32 mouse cellular contexts compared by ENCODE assay signal in genomic region chr5:147267434-147267833, GRCm38 (mm10). TPM values are rescaled to one million over a fixed set of nuclear protein-coding genes. Genes with fewer than 3 reads are reported as not detected.
"Had no signal": no experiment of that assay in that cellular context is flagged by ENCODE, and none has a peak within 500 bp of the region (broad histone marks: within the 10 kb centered on the region; RNA-seq: fewer than 3 reads in every experiment).

No protein-coding gene starts in this region.

- H3K9me3 ChIP-seq: kidney, embryonic 15.5 days; limb, embryonic 10.5 days; limb, embryonic 13.5 days; liver, embryonic 12.5 days; liver, embryonic 15.5 days; lung, embryonic 15.5 days; midbrain, embryonic 13.5 days had no signal

- H3K4me1 ChIP-seq: liver, embryonic 12.5 days; liver, embryonic 15.5 days had no signal

- DNase-seq: kidney, adult 11 months; kidney, adult 8-10 months; kidney, postnatal 10 days; kidney, postnatal 36 days; liver; lung, adult 18-20 months; lung, postnatal 14 days; lung, postnatal 4 days; right cerebral cortex, adult 18-20 months; right cerebral cortex, postnatal 14 days; right cerebral cortex, postnatal 4 days; thymus, adult 2 months; thymus, postnatal 14 days; thymus, postnatal 4 days had no signal

- H3K36me3 ChIP-seq: kidney, embryonic 15.5 days; limb, embryonic 10.5 days; limb, embryonic 13.5 days; liver, embryonic 12.5 days; liver, embryonic 15.5 days; lung, embryonic 15.5 days; midbrain, embryonic 13.5 days had no signal

- H3K4me2 ChIP-seq: kidney, embryonic 15.5 days; limb, embryonic 13.5 days; liver, embryonic 12.5 days; liver, embryonic 15.5 days; lung, embryonic 15.5 days; midbrain, embryonic 13.5 days had no signal

- ATAC-seq: liver, embryonic 12.5 days; midbrain, embryonic 13.5 days; midbrain, embryonic 16.5 days had no signal

- H3K4me3 ChIP-seq: kidney, embryonic 15.5 days; limb, embryonic 10.5 days; limb, embryonic 13.5 days; liver, embryonic 12.5 days; liver, embryonic 15.5 days; lung, embryonic 15.5 days; midbrain, embryonic 13.5 days; myocyte had no signal

- H3K9ac ChIP-seq: kidney, embryonic 15.5 days; limb, embryonic 13.5 days; liver, embryonic 12.5 days; liver, embryonic 15.5 days; lung, embryonic 15.5 days; midbrain, embryonic 13.5 days had no signal

- H3K27ac ChIP-seq: kidney, embryonic 15.5 days; limb, embryonic 10.5 days; limb, embryonic 13.5 days; liver, embryonic 12.5 days; liver, embryonic 15.5 days; lung, embryonic 15.5 days; midbrain, embryonic 13.5 days had no signal

RNA-seq across cellular contexts. Expression of gene Pdx1, which starts 2.3 kb away (rescaled TPM):
- total RNA-seq: layer of hippocampus, postnatal 14 days; left cerebral cortex, adult 18-20 months; left cerebral cortex, postnatal 25 days; megakaryocyte progenitor cell, adult 5-6 weeks; megakaryocyte-erythroid progenitor cell, adult 5-6 weeks; monocyte, adult 5-6 weeks had no signal
- polyA plus RNA-seq: kidney, embryonic 15.5 days; limb, embryonic 10.5 days; limb, embryonic 13.5 days; liver, embryonic 15.5 days; lung, embryonic 15.5 days; midbrain, embryonic 13.5 days; midbrain, embryonic 16.5 days; myocyte; neural tube, embryonic 11.5 days; neural tube, embryonic 14.5 days; thymus, adult 2 months had no signal

RNA-seq across cellular contexts. Expression of gene Cdx2, which starts 39.6 kb away (rescaled TPM):
- total RNA-seq: layer of hippocampus, postnatal 14 days; left cerebral cortex, adult 18-20 months; left cerebral cortex, postnatal 25 days; megakaryocyte progenitor cell, adult 5-6 weeks; megakaryocyte-erythroid progenitor cell, adult 5-6 weeks; monocyte, adult 5-6 weeks had no signal
- polyA plus RNA-seq: kidney, embryonic 15.5 days; liver, embryonic 12.5 days; liver, embryonic 15.5 days; lung, embryonic 15.5 days; midbrain, embryonic 13.5 days; midbrain, embryonic 16.5 days; myocyte; neural tube, embryonic 11.5 days; neural tube, embryonic 14.5 days had no signal

RNA-seq across cellular contexts. Expression of gene Urad, which starts 54.8 kb away (rescaled TPM):
- total RNA-seq: layer of hippocampus, postnatal 14 days; left cerebral cortex, adult 18-20 months; left cerebral cortex, postnatal 25 days; megakaryocyte progenitor cell, adult 5-6 weeks; megakaryocyte-erythroid progenitor cell, adult 5-6 weeks; monocyte, adult 5-6 weeks had no signal
- polyA plus RNA-seq: kidney, embryonic 15.5 days; limb, embryonic 10.5 days; limb, embryonic 13.5 days; lung, embryonic 15.5 days; midbrain, embryonic 13.5 days; midbrain, embryonic 16.5 days; myocyte; neural tube, embryonic 11.5 days; neural tube, embryonic 14.5 days; stomach, embryonic 14.5 days had no signal
